Mouse (Mus musculus) B cell, adult 2 months (primary cell): ENCODE measurements around the gene A230050P20Rik.
"Not testable (repeated sequence)": the region's sequence is repeated elsewhere in the genome, so short reads cannot be mapped to it uniquely, and the experiment has no call there.

ENCODE experiments used
- DNase-seq, 2 experiments: peaks; one replicate each; pipeline ENCODE4 v3.0.0; 2022

Gene A230050P20Rik

GRCm38 (mm10) chr9:20868448-20869001 is at the start of gene A230050P20Rik:
TSS of gene A230050P20Rik (plus strand) at chr9:20868642.
- DNase-seq = peak; percentile 71 to 72

GRCm38 (mm10) chr9:20820001-20820400 is 48.4 kb upstream of the A230050P20Rik start:
- no peak for DNase-seq

GRCm38 (mm10) chr9:20822821-20823220 is 45.6 kb upstream of the A230050P20Rik start:
- DNase-seq = no peak

GRCm38 (mm10) chr9:20825781-20826180 is 42.7 kb upstream of the A230050P20Rik start:
- DNase-seq = no peak

GRCm38 (mm10) chr9:20828127-20828526 is 40.3 kb upstream of the A230050P20Rik start:
- no peak for DNase-seq

GRCm38 (mm10) chr9:20830901-20831643 is 37.4 kb upstream of the A230050P20Rik start:
- peak; percentile 83 to 84 for DNase-seq

GRCm38 (mm10) chr9:20834881-20835280 is 33.6 kb upstream of the A230050P20Rik start:
- no peak for DNase-seq

GRCm38 (mm10) chr9:20835431-20835954 is 32.9 kb upstream of the A230050P20Rik start:
- DNase-seq = not testable (repeated sequence)

- no peak for DNase-seq
These were observed 31.1 kb upstream of the A230050P20Rik start for GRCm38 (mm10) chr9:20837184-20837947.

GRCm38 (mm10) chr9:20838931-20839330 is 29.5 kb upstream of the A230050P20Rik start:
- no peak for DNase-seq

GRCm38 (mm10) chr9:20842211-20842610 is 26.2 kb upstream of the A230050P20Rik start:
- no peak for DNase-seq

- no peak for DNase-seq
These were observed 25.8 kb upstream of the A230050P20Rik start for GRCm38 (mm10) chr9:20842670-20843069.

GRCm38 (mm10) chr9:20850179-20850578 is 18.3 kb upstream of the A230050P20Rik start:
- no peak for DNase-seq

GRCm38 (mm10) chr9:20857131-20857530 is 11.3 kb upstream of the A230050P20Rik start:
- peak; percentile 80 to 82 for DNase-seq

- DNase-seq = no peak
These were observed 8.5 kb upstream of the A230050P20Rik start for GRCm38 (mm10) chr9:20859926-20860325.

GRCm38 (mm10) chr9:20861821-20862220 is 6.6 kb upstream of the A230050P20Rik start:
- DNase-seq = peak; percentile 52 to 54

GRCm38 (mm10) chr9:20862225-20862624 is 6.2 kb upstream of the A230050P20Rik start:
- no peak for DNase-seq

GRCm38 (mm10) chr9:20866879-20867278 is 1.6 kb upstream of the A230050P20Rik start:
- DNase-seq = no peak

- peak; percentile 43 to 50 for DNase-seq
These were observed 804 bp downstream of the A230050P20Rik start for GRCm38 (mm10) chr9:20869246-20869645.

- no peak for DNase-seq
These were observed 2.0 kb downstream of the A230050P20Rik start for GRCm38 (mm10) chr9:20870211-20871173.

GRCm38 (mm10) chr9:20872991-20873390 is 4.5 kb downstream of the A230050P20Rik start:
- no peak for DNase-seq

- no peak for DNase-seq
These were observed 5.1 kb downstream of the A230050P20Rik start for GRCm38 (mm10) chr9:20873521-20873920.
